Mouse (Mus musculus) erythroblast, embryonic 14.5 days (primary cell): Measurements from ENCODE around the gene Rassf8.

Experiments used
- GATA1 ChIP-seq: IDR thresholded peaks from 2 replicates; pipeline ENCODE4 v1.6.1; 2012; ENCODE audit warnings: low read length, inconsistent platforms, mixed read lengths
- TAL1 ChIP-seq: IDR thresholded peaks from 3 replicates; pipeline ENCODE4 v1.6.1; 2012; ENCODE audit warnings: low read length, inconsistent platforms, mixed read lengths

GRCm38 (mm10) chr6:145861462-145862227 lies 115.1 kb downstream of the Rassf8 start:
- TF ChIP-seq TAL1 = no peak
- no peak for TF ChIP-seq GATA1
